Mouse (Mus musculus) liver, adult 2 months (tissue): ENCODE measurements at regions not wholly inside any gene's neighbourhood (a gene's known extent, or its start where the extent isn't known, plus 50 kb on each side); places are given as distances from the start of the nearest gene placed in this dataset.

ENCODE experiments used
- CTCF ChIP-seq: fragments of 200-500 bp; IDR thresholded peaks from 2 replicates; pipeline ENCODE4 v1.5.1; 2011; ENCODE audit warnings: low read depth, low read length, control low read depth
- POLR2A ChIP-seq: fragments of 200-500 bp; IDR thresholded peaks from 2 replicates; pipeline ENCODE4 v1.6.1; 2011; ENCODE audit warnings: low read length, control low read depth; ENCODE audit not compliant: insufficient read depth; ENCODE audit errors: extremely low read depth

DNA sequence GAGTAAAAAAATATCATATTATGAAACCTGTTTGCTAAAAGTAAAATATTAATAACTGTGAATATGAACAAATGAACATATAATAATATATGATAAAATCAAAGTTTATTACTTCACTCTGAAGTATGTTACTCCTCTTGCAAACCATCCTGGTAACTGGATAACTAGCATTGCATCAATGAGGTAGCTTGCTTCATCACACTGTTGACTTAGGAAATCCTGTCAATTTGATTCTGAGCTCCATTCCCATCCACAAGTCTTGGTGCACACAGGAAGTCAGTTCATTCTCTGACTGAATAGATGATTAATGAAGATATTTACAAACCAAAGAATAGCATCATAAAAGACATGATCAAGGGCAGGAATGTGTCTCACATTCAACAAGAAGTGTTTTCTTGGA is 286.9 kb upstream of the Gprin3 start:
- TF ChIP-seq CTCF (no peak), POLR2A (no peak)
